Mouse (Mus musculus): ENCODE measurements around the gene Nkx2-9.

Nkx2-9 gene

GRCm38 (mm10) chr12:56612761-56613437 lies at the start of gene Nkx2-9:
Gene Nkx2-9, minus strand, starts transcription at chr12:56613284.
- no peak for DNase-seq

- peak; percentile 74 to 78 for DNase-seq
These were observed 24.1 kb upstream of the Nkx2-9 start for GRCm38 (mm10) chr12:56637181-56637566.

- DNase-seq: peak; percentile 60 to 76
These were observed 23.6 kb upstream of the Nkx2-9 start for GRCm38 (mm10) chr12:56636534-56637180.

GRCm38 (mm10) chr12:56616088-56616487 lies 3.0 kb upstream of the Nkx2-9 start:
- no peak for DNase-seq

GRCm38 (mm10) chr12:56615391-56615790 lies 2.3 kb upstream of the Nkx2-9 start:
- DNase-seq: no peak

- DNase-seq: no peak
These were observed 1.4 kb upstream of the Nkx2-9 start for GRCm38 (mm10) chr12:56614513-56614912.

- no peak for DNase-seq
These were observed 929 bp upstream of the Nkx2-9 start for GRCm38 (mm10) chr12:56613916-56614510.

- DNase-seq: no peak
These were observed 350 bp upstream of the Nkx2-9 start for GRCm38 (mm10) chr12:56613438-56613830.

GRCm38 (mm10) chr12:56612349-56612735 lies 742 bp downstream of the Nkx2-9 start:
- DNase-seq: no peak

- peak; percentile 23 to 30 for DNase-seq
These were observed 1.4 kb downstream of the Nkx2-9 start for GRCm38 (mm10) chr12:56611504-56612348.

GRCm38 (mm10) chr12:56610851-56611250 lies 2.2 kb downstream of the Nkx2-9 start:
- no peak for DNase-seq

- DNase-seq: peak; percentile 49 to 61
These were observed 21.4 kb downstream of the Nkx2-9 start for GRCm38 (mm10) chr12:56591722-56592121.

- peak; percentile 31 to 34 for DNase-seq
These were observed 25.3 kb downstream of the Nkx2-9 start for GRCm38 (mm10) chr12:56587830-56588229.

Measured in cerebellum, postnatal 10 days (tissue).